Mouse (Mus musculus): Measurements from ENCODE around the gene Rnf144b. TPM values are rescaled to one million over a fixed set of nuclear protein-coding genes. Genes with fewer than 3 reads are reported as not detected.

The Rnf144b gene
- total and polyA plus RNA-seq, 3 experiments, result 8.0 to 31.0 (median 18.1) TPM

GRCm38 (mm10) chr13:47170026-47170425, 47.6 kb downstream of the Rnf144b start:
- H3K36me3 ChIP-seq (ENCODE audit: control insufficient read depth, insufficient read depth, low read length), result no peaks in the 10 kb centered on the region
- no peak for DNase-seq
- no peak overlapping the region for H3K27ac ChIP-seq
- WGBS, result 88% methylated on average over 4 of the region's 4 CpGs
- TF ChIP-seq POLR2A (IDR thresholded peaks at IDR 0.05; ENCODE audit: insufficient read depth, low read depth, low read length) (no peak), CTCF (IDR thresholded peaks at IDR 0.05) (no peak), EP300 (IDR thresholded peaks at IDR 0.05; ENCODE audit: insufficient read depth, low read depth, low read length) (no peak)
- no peak overlapping the region for H3K9ac ChIP-seq (ENCODE audit: low read depth, low read length)
- H3K27me3 ChIP-seq (ENCODE audit: control insufficient read depth, insufficient read depth, low read length), result no peaks in the 10 kb centered on the region
- no peaks in the 10 kb centered on the region for H3K79me2 ChIP-seq (replicated peaks; ENCODE audit: control insufficient read depth, insufficient read depth, low read length)
- intact Hi-C loops (cut with DNase I), result no loop called here
- no peaks in the 10 kb centered on the region for H3K4me1 ChIP-seq (ENCODE audit: control insufficient read depth, insufficient read depth, low read length)
- H3K4me3 ChIP-seq, result no peak overlapping the region

DNA sequence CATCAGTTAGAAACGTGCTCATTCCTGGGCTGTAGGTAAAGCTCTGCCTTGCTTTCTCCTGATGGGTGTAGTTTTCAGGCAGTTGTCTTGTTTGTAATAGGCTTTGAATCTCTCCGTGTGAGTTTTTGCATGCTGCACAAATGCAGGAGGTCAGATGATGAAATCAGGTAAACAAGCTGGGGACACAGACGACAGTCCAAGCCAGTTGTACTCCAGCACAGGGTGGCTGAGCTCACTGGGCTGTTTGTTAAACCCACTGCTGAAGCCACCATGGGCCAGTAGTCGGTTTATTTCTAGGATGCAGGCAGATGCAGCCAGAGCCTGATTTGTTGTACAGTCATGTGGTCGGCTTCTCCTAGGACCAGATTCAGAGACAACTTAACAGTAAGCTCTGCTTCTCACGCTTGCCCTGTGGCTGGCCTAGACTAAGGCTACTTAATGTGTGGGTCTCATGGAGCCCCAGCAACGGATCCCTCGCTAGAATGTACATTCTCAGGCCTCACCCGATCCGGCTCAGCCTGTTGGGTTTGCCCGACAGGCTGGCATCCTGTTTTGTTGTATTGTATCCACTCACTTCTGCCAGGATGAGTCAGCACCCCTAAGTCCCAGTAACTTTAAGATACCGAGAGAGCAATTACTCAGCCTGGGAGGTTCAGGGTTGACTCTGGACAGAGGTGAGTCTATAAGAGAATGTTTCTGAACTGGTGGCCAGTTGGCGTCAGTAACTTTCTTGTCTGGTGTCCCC, 48.5 kb downstream of the Rnf144b start:
- no peak for DNase-seq
- H3K36me3 ChIP-seq (ENCODE audit: control insufficient read depth, insufficient read depth, low read length), result no peaks in the 10 kb centered on the region
- no peaks in the 10 kb centered on the region for H3K79me2 ChIP-seq (replicated peaks; ENCODE audit: control insufficient read depth, insufficient read depth, low read length)
- WGBS, result 67% methylated on average over 13 of the region's 13 CpGs
- no peak overlapping the region for H3K9ac ChIP-seq (ENCODE audit: low read depth, low read length)
- intact Hi-C loops (cut with DNase I), result no loop called here
- no peak overlapping the region for H3K4me3 ChIP-seq
- H3K27ac ChIP-seq, result no peak overlapping the region
- no peaks in the 10 kb centered on the region for H3K4me1 ChIP-seq (ENCODE audit: control insufficient read depth, insufficient read depth, low read length)
- TF ChIP-seq POLR2A (IDR thresholded peaks at IDR 0.05; ENCODE audit: insufficient read depth, low read depth, low read length) (no peak), EP300 (IDR thresholded peaks at IDR 0.05; ENCODE audit: insufficient read depth, low read depth, low read length) (no peak), CTCF (IDR thresholded peaks at IDR 0.05) (no peak)
- H3K27me3 ChIP-seq (ENCODE audit: control insufficient read depth, insufficient read depth, low read length), result no peaks in the 10 kb centered on the region

DNA sequence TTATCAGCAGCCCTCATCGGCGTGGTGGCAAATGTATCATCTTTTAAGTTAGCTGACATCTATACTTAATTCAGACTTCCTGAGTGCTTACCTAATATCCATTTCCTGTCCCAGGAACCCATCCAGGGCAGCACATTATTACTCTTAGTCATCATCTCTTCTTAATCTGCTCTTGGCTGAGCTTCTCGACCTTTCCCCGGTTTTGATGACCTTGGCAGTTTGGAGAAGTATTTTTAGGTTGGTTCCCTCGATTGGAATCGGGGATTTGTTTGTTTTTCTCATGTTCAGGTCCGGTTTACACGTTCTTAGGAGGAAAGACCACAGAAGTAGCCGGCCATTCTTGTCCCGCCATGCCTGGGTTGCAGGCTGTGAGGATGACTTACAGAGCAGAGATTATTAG, 50.4 kb downstream of the Rnf144b start:
- no peaks in the 10 kb centered on the region for H3K36me3 ChIP-seq (ENCODE audit: control insufficient read depth, insufficient read depth, low read length)
- DNase-seq, result no peak
- TF ChIP-seq POLR2A (IDR thresholded peaks at IDR 0.05; ENCODE audit: insufficient read depth, low read depth, low read length), result no peak
- TF ChIP-seq EP300 (IDR thresholded peaks at IDR 0.05; ENCODE audit: insufficient read depth, low read depth, low read length), result no peak
- TF ChIP-seq CTCF (IDR thresholded peaks at IDR 0.05), result no peak
- H3K27me3 ChIP-seq (ENCODE audit: control insufficient read depth, insufficient read depth, low read length), result no peaks in the 10 kb centered on the region
- no peak overlapping the region for H3K27ac ChIP-seq
- no peak overlapping the region for H3K9ac ChIP-seq (ENCODE audit: low read depth, low read length)
- H3K4me1 ChIP-seq (ENCODE audit: control insufficient read depth, insufficient read depth, low read length), result no peaks in the 10 kb centered on the region
- no peaks in the 10 kb centered on the region for H3K79me2 ChIP-seq (replicated peaks; ENCODE audit: control insufficient read depth, insufficient read depth, low read length)
- intact Hi-C loops (cut with DNase I), result no loop called here
- WGBS, result 34% methylated on average over 10 of the region's 10 CpGs
- no peak overlapping the region for H3K4me3 ChIP-seq

- no peak overlapping the region for H3K9ac ChIP-seq (ENCODE audit: low read depth, low read length)
- no peak for DNase-seq
- no peaks in the 10 kb centered on the region for H3K4me1 ChIP-seq (ENCODE audit: control insufficient read depth, insufficient read depth, low read length)
- 77% methylated on average over 8 of the region's 8 CpGs for WGBS
- H3K27me3 ChIP-seq (ENCODE audit: control insufficient read depth, insufficient read depth, low read length), result no peaks in the 10 kb centered on the region
- H3K36me3 ChIP-seq (ENCODE audit: control insufficient read depth, insufficient read depth, low read length), result no peaks in the 10 kb centered on the region
- no peak overlapping the region for H3K4me3 ChIP-seq
- no peak for TF ChIP-seq CTCF (IDR thresholded peaks at IDR 0.05)
- no peak for TF ChIP-seq POLR2A (IDR thresholded peaks at IDR 0.05; ENCODE audit: insufficient read depth, low read depth, low read length)
- TF ChIP-seq EP300 (IDR thresholded peaks at IDR 0.05; ENCODE audit: insufficient read depth, low read depth, low read length), result no peak
- no peaks in the 10 kb centered on the region for H3K79me2 ChIP-seq (replicated peaks; ENCODE audit: control insufficient read depth, insufficient read depth, low read length)
- intact Hi-C loops (cut with DNase I), result no loop called here
- H3K27ac ChIP-seq, result no peak overlapping the region
These were observed 55.7 kb downstream of the Rnf144b start for GRCm38 (mm10) chr13:47178182-47178581.

- Histone ChIP-seq H3K36me3 (ENCODE audit: control insufficient read depth, insufficient read depth, low read length) (no peaks in the 10 kb centered on the region), H3K4me1 (ENCODE audit: control insufficient read depth, insufficient read depth, low read length) (peaks cover 2% of the 10 kb centered on the region), H3K79me2 (replicated peaks; ENCODE audit: control insufficient read depth, insufficient read depth, low read length) (no peaks in the 10 kb centered on the region), H3K9ac (ENCODE audit: low read depth, low read length) (no peak overlapping the region), H3K27me3 (ENCODE audit: control insufficient read depth, insufficient read depth, low read length) (no peaks in the 10 kb centered on the region), H3K4me3 (no peak overlapping the region), H3K27ac (no peak overlapping the region)
- DNase-seq, result no peak
- intact Hi-C loops (cut with DNase I), result no loop called here
- TF ChIP-seq CTCF (IDR thresholded peaks at IDR 0.05) (no peak), POLR2A (IDR thresholded peaks at IDR 0.05; ENCODE audit: insufficient read depth, low read depth, low read length) (no peak), EP300 (IDR thresholded peaks at IDR 0.05; ENCODE audit: insufficient read depth, low read depth, low read length) (no peak)
- WGBS, result 83% methylated on average over 7 of the region's 7 CpGs
These were observed 58.3 kb downstream of the Rnf144b start for GRCm38 (mm10) chr13:47180776-47181175.

GRCm38 (mm10) chr13:47182366-47182765, 59.9 kb downstream of the Rnf144b start:
- intact Hi-C loops (cut with DNase I), result no loop called here
- Histone ChIP-seq H3K9ac (ENCODE audit: low read depth, low read length) (no peak overlapping the region), H3K36me3 (ENCODE audit: control insufficient read depth, insufficient read depth, low read length) (no peaks in the 10 kb centered on the region), H3K4me1 (ENCODE audit: control insufficient read depth, insufficient read depth, low read length) (peaks cover 4% of the 10 kb centered on the region), H3K27ac (no peak overlapping the region), H3K79me2 (replicated peaks; ENCODE audit: control insufficient read depth, insufficient read depth, low read length) (no peaks in the 10 kb centered on the region), H3K4me3 (no peak overlapping the region), H3K27me3 (ENCODE audit: control insufficient read depth, insufficient read depth, low read length) (no peaks in the 10 kb centered on the region)
- TF ChIP-seq POLR2A (IDR thresholded peaks at IDR 0.05; ENCODE audit: insufficient read depth, low read depth, low read length), result no peak
- TF ChIP-seq EP300 (IDR thresholded peaks at IDR 0.05; ENCODE audit: insufficient read depth, low read depth, low read length), result no peak
- TF ChIP-seq CTCF (IDR thresholded peaks at IDR 0.05), result no peak
- WGBS, result 89% methylated on average over 5 of the region's 5 CpGs
- no peak for DNase-seq

Measured in heart, adult 2 months (tissue).